Comparison of ENCODE assay signal across 17 mouse cellular contexts in the genomic region with DNA sequence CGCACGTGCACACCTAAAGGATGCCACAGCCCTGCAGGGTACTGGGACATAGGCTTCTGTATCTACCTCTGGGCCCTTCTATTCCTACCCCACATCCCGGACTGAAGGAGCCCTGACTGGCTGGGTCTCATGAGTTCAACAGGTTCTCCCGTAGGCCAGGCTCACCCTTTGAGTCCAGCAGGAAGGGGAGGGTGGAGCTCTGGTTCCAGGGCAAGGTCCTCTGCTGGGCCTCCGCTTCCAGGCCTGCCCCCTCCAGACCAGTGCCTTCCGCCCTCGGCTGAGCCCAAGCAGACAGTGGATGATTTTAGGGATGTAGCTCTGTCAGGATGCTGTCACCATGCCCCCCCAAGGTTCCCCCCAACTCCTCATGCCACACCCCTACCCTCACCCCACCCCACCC. TPM values are rescaled to one million over a fixed set of nuclear protein-coding genes. Genes with fewer than 3 reads are reported as not detected.
DNase-seq lines count a peak whose midpoint lies in the region; ATAC-seq lines count a peak whose summit lies in the region.
"Had no signal": no experiment of that assay in that cellular context is flagged by ENCODE, and none has a peak within 500 bp of the region (broad histone marks: within the 10 kb centered on the region; RNA-seq: fewer than 3 reads in every experiment).

No protein-coding gene starts in this region.

- no peak overlapping the region for H3K4me3 ChIP-seq in forebrain, embryonic 10.5 days
- H3K4me3 ChIP-seq in forebrain, embryonic 12.5 days (replicated peaks) = no peak overlapping the region
- H3K4me3 ChIP-seq in liver, embryonic 12.5 days = no peak overlapping the region
- H3K4me3 ChIP-seq in liver, embryonic 11.5 days (ENCODE audit: low read depth, low read length) = no peak overlapping the region
- H3K4me3 ChIP-seq: heart, embryonic 15.5 days; limb, embryonic 15.5 days; megakaryocyte, embryonic 14.5 days had no signal

- peaks cover 8% of the 10 kb centered on the region for H3K27me3 ChIP-seq in forebrain, embryonic 10.5 days (ENCODE audit: poor library complexity, severe bottlenecking)
- H3K27me3 ChIP-seq in forebrain, embryonic 12.5 days = peaks cover 5% of the 10 kb centered on the region; the same call in 1 of the 2 replicates
- H3K27me3 ChIP-seq in liver, embryonic 12.5 days (replicated peaks) = no peaks in the 10 kb centered on the region
- H3K27me3 ChIP-seq in liver, embryonic 11.5 days (replicated peaks; ENCODE audit: control insufficient read depth, insufficient read depth, low read length) = no peaks in the 10 kb centered on the region
- H3K27me3 ChIP-seq: heart, embryonic 15.5 days had no signal

- H3K9ac ChIP-seq in forebrain, embryonic 12.5 days = no peak overlapping the region
- H3K9ac ChIP-seq in liver, embryonic 12.5 days = no peak overlapping the region
- H3K9ac ChIP-seq in liver, embryonic 11.5 days (ENCODE audit: low read depth, low read length) = no peak overlapping the region
- H3K9ac ChIP-seq: heart, embryonic 15.5 days; limb, embryonic 15.5 days had no signal

- ATAC-seq in forebrain, embryonic 12.5 days (ENCODE audit: low FRiP score) = no peak
- ATAC-seq in liver, embryonic 12.5 days = peak; percentile 50; the same call in 1 of the 2 replicates
- no peak for ATAC-seq in liver, embryonic 11.5 days (replicated peaks; ENCODE audit: low FRiP score)
- no peak for ATAC-seq in inflammation-experienced regulatory T-cells, adult 6 months
- ATAC-seq: forebrain, embryonic 14.5 days had no signal

- DNase-seq in forebrain, embryonic 10.5 days (ENCODE audit: extremely low spot score, low spot score) = no peak
- no peak for DNase-seq in liver, embryonic 11.5 days (ENCODE audit: low spot score)
- peak; percentile 75 to 92 for DNase-seq in kidney, postnatal 25 days
- peak; percentile 51 for DNase-seq in yolk sac, embryonic 10.5 days (ENCODE audit: low spot score)
- no peak for DNase-seq in spleen, postnatal 4 days (ENCODE audit: low spot score in 2 of 2)
- DNase-seq: adrenal gland, adult 2 months; cerebellum, adult 11 months; cerebellum, postnatal 14 days; lung, postnatal 10 days; thymus, postnatal 25 days had no signal

- WGBS in forebrain, embryonic 10.5 days = 86% methylated on average over 7 of the region's 7 CpGs
- WGBS in forebrain, embryonic 12.5 days = 93% methylated on average over 7 of the region's 7 CpGs
- WGBS in liver, embryonic 12.5 days (ENCODE audit: insufficient replicate concordance) = 68% methylated on average over 7 of the region's 7 CpGs
- 76% methylated on average over 7 of the region's 7 CpGs for whole genome bisulfite sequencing in liver, embryonic 11.5 days

- no peak overlapping the region for H3K4me2 ChIP-seq in forebrain, embryonic 12.5 days
- no peak overlapping the region for H3K4me2 ChIP-seq in liver, embryonic 12.5 days
- H3K4me2 ChIP-seq in liver, embryonic 11.5 days = no peak overlapping the region
- H3K4me2 ChIP-seq: heart, embryonic 15.5 days; limb, embryonic 15.5 days had no signal

- peaks cover 6% of the 10 kb centered on the region for H3K36me3 ChIP-seq in forebrain, embryonic 10.5 days (replicated peaks)
- no peaks in the 10 kb centered on the region for H3K36me3 ChIP-seq in forebrain, embryonic 12.5 days (replicated peaks)
- peaks cover 7% of the 10 kb centered on the region for H3K36me3 ChIP-seq in liver, embryonic 12.5 days
- H3K36me3 ChIP-seq in liver, embryonic 11.5 days (ENCODE audit: control insufficient read depth, insufficient read depth, low read length) = no peaks in the 10 kb centered on the region
- H3K36me3 ChIP-seq: limb, embryonic 15.5 days had no signal

- H3K27ac ChIP-seq in forebrain, embryonic 10.5 days = 0 out of 2 replicates have a peak overlapping the region, but pooled peaks have one; percentile 41
- no peak overlapping the region for H3K27ac ChIP-seq in forebrain, embryonic 12.5 days
- no peak overlapping the region for H3K27ac ChIP-seq in liver, embryonic 12.5 days
- no peak overlapping the region for H3K27ac ChIP-seq in liver, embryonic 11.5 days (ENCODE audit: low read depth, low read length)
- H3K27ac ChIP-seq: heart, embryonic 15.5 days; limb, embryonic 15.5 days had no signal

- H3K4me1 ChIP-seq in forebrain, embryonic 10.5 days = peaks cover 41% of the 10 kb centered on the region
- H3K4me1 ChIP-seq in forebrain, embryonic 12.5 days = peaks cover 24% of the 10 kb centered on the region
- H3K4me1 ChIP-seq in liver, embryonic 12.5 days = peaks cover 10% of the 10 kb centered on the region
- peaks cover 8% of the 10 kb centered on the region; the same call in 1 of the 2 replicates for H3K4me1 ChIP-seq in liver, embryonic 11.5 days (replicated peaks; ENCODE audit: control insufficient read depth, insufficient read depth, low read length)

- H3K9me3 ChIP-seq in forebrain, embryonic 10.5 days = peaks cover 4% of the 10 kb centered on the region; the same call in 1 of the 2 replicates
- H3K9me3 ChIP-seq in forebrain, embryonic 12.5 days = no peaks in the 10 kb centered on the region
- H3K9me3 ChIP-seq in liver, embryonic 12.5 days (replicated peaks) = no peaks in the 10 kb centered on the region
- H3K9me3 ChIP-seq in liver, embryonic 11.5 days (ENCODE audit: control insufficient read depth, low read length) = no peaks in the 10 kb centered on the region
- H3K9me3 ChIP-seq: heart, embryonic 15.5 days; limb, embryonic 15.5 days; megakaryocyte, embryonic 14.5 days had no signal

RNA-seq across cellular contexts. Expression of a gene that starts 7.6 kb away (rescaled TPM):
- 71.1 and 83.6 TPM in 2 replicates for polyA plus RNA-seq in forebrain, embryonic 10.5 days (2016; fragmentation: Nextera tagmentation; extraction: Ambion mirVana)
- polyA plus RNA-seq in forebrain, embryonic 12.5 days (2016; fragmentation: Nextera tagmentation; extraction: Ambion mirVana) = 137 and 147 TPM in 2 replicates
- 11.0 and 11.7 TPM in 2 replicates for polyA plus RNA-seq in liver, embryonic 12.5 days (2016; fragmentation: Nextera tagmentation; extraction: Ambion mirVana)
- 12.4 and 19.2 TPM in 2 replicates for polyA plus RNA-seq in liver, embryonic 11.5 days (2014; fragmentation: Nextera tagmentation; extraction: Ambion mirVana)
- 10 to 100 TPM; 45.8 to 70.7 (median 62.8) TPM for polyA plus RNA-seq in inflammation-experienced regulatory T-cells, adult 6 months (2017; shearing (Covaris generic))

RNA-seq across cellular contexts. Expression of a gene that starts 21.9 kb away (rescaled TPM):
- polyA plus RNA-seq in forebrain, embryonic 10.5 days (2016; fragmentation: Nextera tagmentation; extraction: Ambion mirVana) = 2.4 and 2.6 TPM in 2 replicates
- polyA plus RNA-seq in forebrain, embryonic 12.5 days (2016; fragmentation: Nextera tagmentation; extraction: Ambion mirVana) = 2.0 and 2.1 TPM in 2 replicates
- polyA plus RNA-seq in liver, embryonic 12.5 days (2016; fragmentation: Nextera tagmentation; extraction: Ambion mirVana) = 2.3 and 2.5 TPM in 2 replicates
- polyA plus RNA-seq in liver, embryonic 11.5 days (2014; fragmentation: Nextera tagmentation; extraction: Ambion mirVana) = 2.3 and 2.7 TPM in 2 replicates
- polyA plus RNA-seq in inflammation-experienced regulatory T-cells, adult 6 months (2017; shearing (Covaris generic)) = under 1 TPM; 0.15 to 0.26 (median 0.19) TPM

Comparison
In these comparisons a context has a peak if more than half of its experiments do, and no peak if none do; other contexts are left out.
1. DNase-seq: peak in kidney, postnatal 25 days (2 of 2) and yolk sac, embryonic 10.5 days (single experiment); none in forebrain, embryonic 10.5 days (single experiment), liver, embryonic 11.5 days (single experiment) and spleen, postnatal 4 days (0 of 2).